Mouse (Mus musculus) spleen, postnatal 10 days (tissue): ENCODE results near the gene Casc3.

Source experiments
- DNase-seq, 2 experiments: peaks; one replicate each; pipeline ENCODE4 v3.0.0; 2021 to 2022; ENCODE audit warnings: low spot score in 2 of 2

Gene Casc3

DNA sequence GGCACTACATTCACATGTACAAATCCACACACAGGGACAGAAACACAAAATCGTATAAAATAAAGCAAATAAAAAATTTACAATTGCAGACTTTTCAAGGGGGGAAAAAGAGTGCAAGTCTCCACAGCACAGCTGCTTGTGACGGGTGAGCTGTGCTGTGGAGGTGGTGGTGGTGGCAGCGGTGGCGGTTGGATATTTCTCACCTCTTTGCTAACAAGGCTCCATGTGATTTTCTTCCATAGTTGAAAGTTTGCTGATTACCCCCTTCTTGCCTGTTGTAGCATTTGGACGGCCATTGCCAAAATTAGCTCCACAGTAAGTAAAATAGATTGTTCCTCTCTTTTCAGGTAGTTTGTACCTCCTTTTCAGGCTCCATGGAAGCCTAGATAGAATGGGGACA is at the start of gene Casc3:
Gene Casc3 (plus strand): TSS at position 301 of the 400 bp plus-strand sequence.
- DNase-seq = no peak

GRCm38 (mm10) chr11:98755726-98756380 is 48.9 kb upstream of the Casc3 start:
- peak in 1 of 2 experiments; percentile 6 for DNase-seq

DNA sequence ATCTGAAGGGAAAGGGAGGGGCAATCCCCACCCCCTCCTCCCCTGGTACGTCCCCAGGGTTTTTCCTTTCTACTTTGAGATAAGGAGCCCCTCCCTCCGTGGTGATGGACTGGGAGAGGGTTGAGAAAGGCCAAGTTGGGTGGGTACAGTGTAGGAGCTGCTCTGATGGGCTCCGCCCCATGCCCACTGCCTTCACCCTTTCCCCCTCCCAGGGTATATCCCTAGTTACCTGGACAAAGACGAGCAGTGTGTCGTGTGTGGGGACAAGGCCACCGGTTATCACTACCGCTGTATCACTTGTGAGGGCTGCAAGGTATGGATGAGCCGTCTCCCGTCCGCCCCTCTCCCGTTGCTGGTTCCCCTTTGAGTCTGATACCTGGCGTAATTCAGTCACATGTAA is 48.0 kb upstream of the Casc3 start:
- DNase-seq = no peak

GRCm38 (mm10) chr11:98761939-98762338 is 42.8 kb upstream of the Casc3 start:
- no peak for DNase-seq

- no peak for DNase-seq
These were observed 41.8 kb upstream of the Casc3 start for GRCm38 (mm10) chr11:98762756-98763501.

DNA sequence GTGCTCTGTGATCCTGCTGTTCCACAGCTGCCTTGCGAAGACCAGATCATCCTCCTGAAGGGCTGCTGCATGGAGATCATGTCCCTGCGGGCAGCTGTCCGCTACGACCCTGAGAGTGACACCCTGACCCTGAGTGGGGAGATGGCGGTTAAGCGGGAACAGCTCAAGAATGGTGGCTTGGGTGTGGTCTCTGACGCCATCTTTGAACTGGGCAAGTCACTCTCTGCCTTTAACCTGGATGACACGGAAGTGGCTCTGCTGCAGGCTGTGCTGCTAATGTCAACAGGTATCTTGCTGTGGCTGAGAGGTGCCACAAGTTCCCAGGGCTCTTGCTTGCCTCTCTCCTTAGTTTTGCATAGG is 41.2 kb upstream of the Casc3 start:
- DNase-seq = no peak

- no peak for DNase-seq
These were observed 40.6 kb upstream of the Casc3 start for GRCm38 (mm10) chr11:98764091-98764490.

- no peak for DNase-seq
These were observed 40.0 kb upstream of the Casc3 start for GRCm38 (mm10) chr11:98764746-98765145.

GRCm38 (mm10) chr11:98765421-98766309 is 39.0 kb upstream of the Casc3 start:
- no peak for DNase-seq

GRCm38 (mm10) chr11:98766346-98766745 is 38.4 kb upstream of the Casc3 start:
- DNase-seq = no peak

DNA sequence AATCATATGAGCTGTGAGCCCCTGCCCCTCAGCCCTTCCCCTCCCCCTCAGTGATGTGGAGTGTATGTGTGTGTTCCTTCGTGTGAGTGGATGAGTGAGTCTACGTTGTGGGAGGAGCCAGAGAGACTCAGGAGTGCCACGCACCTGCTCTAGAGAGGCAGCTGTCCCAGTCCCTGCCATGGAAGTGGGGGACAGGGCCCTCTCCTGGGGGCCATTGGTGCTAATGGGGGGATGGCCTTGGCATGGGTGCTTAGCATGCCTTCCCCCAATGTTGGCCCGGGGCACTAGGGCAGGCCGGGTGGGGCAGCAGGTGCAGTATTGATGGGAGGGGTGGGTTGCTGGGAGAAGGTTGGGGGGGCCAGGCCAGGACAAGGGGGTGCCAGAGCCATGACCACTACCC is 37.9 kb upstream of the Casc3 start:
- no peak for DNase-seq

DNA sequence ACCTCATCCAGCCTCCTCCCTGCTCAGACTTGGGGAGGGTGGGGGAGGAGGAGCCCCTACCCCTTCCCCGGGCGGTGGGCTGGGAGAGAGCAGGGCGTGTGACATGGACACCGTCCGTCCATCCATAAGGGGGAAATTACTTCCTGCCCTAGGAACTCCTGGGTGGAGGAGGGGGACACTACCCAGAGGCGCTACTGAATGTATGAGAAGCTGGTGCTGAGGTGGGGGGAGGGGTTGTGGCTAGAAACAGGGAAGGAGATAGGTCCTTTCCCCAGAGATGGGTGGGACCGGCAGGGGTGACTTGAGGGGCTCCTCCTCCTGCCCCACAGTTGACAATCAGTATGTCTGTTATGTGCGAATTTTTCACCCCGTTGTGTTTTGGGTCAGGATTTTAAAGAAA is 37.4 kb upstream of the Casc3 start:
- peak in 1 of 2 experiments; percentile 68 for DNase-seq

- DNase-seq = no peak
These were observed 37.0 kb upstream of the Casc3 start for GRCm38 (mm10) chr11:98767713-98768112.

DNA sequence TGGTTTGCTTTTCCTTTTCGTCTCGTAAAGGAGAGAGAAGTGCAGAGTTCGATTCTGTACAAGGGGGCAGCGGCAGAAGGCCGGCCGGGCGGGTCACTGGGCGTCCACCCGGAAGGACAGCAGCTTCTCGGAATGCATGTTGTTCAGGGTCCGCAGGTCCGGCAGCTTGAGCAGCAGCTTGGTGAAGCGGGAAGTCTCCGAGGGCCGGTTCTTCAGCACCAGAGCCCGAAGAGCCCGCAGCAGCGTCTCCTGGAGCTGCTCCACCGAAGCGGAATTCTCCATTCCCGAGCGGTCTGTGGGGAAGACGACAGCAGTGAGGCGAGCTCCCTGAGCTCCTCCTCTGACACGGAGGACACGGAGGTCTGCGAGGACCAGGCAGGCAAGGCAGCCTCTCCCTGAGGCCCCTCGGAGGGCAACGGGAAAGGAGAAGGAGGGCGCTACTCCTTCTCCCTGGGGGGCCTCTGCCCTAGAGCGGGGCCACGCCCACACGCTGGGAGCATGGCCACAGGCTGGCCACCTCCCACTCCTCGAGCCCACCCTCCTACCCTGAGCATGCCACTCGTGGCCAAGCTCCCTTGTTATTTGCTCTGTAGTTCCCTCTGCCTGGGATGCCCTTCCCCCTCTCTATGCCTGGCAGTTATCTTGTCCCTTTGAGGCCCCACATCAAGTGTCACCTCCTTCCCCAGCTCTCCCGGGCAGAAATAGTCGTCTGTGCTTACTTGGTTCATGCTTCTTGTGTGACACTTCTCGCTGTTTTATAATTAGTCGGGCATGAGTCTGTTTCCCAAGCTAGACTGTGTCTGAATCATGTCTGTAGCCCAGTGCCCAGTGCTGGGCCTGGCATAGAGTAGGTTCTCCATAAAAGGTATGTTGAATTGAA is 36.3 kb upstream of the Casc3 start:
- no peak for DNase-seq

GRCm38 (mm10) chr11:98769007-98769954 is 35.4 kb upstream of the Casc3 start:
- DNase-seq = no peak

- peak in 1 of 2 experiments; percentile 53 for DNase-seq
These were observed 34.4 kb upstream of the Casc3 start for GRCm38 (mm10) chr11:98770096-98770975.

GRCm38 (mm10) chr11:98771131-98771530 is 33.6 kb upstream of the Casc3 start:
- DNase-seq = no peak

DNA sequence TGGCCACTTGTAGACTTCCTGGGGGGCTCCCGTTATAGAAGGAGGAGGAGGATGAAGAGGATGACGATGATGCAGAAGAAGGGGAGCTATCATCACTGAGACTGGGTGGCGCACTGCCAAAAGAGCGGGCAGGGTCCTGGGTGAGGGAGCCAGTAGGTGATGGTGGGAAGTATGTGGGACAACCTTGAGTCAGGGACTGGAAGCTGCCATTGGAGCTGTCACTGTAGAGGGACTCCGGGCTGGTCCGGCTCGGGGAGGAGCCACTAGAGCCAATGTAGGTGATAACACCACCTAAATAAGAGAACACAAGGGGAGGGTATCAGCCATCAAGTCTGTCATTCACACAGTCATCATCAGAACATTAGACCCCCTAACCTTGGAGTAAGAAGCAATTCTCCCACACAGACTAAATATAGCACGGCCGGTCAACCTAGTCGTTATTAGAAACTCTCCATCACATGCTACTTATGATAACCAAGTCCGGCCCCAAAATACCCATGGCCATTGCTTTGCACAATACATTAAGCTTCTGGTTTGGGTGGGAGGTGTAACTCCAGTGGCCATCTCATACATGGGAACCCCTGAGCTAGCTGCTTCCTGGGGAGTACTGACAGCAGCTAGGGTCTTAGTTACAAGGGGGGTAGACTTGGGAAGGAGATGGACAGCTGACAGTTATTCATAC is 32.7 kb upstream of the Casc3 start:
- no peak for DNase-seq
